Mouse (Mus musculus): ENCODE data around the gene Slmap. TPM values are rescaled to one million over a fixed set of nuclear protein-coding genes. Genes with fewer than 3 reads are reported as not detected.
A peak's percentile ranks its signal among the peaks of the same experiment; 100 is the strongest.

Gene Slmap
- polyA plus RNA-seq, 1 experiment from 2014 or later: 10.2 TPM

GRCm38 (mm10) chr14:26557581-26557980 is 22.9 kb upstream of the Slmap start:
- ATAC-seq (ENCODE audit: low read depth): no peak

GRCm38 (mm10) chr14:26552853-26553252 is 18.1 kb upstream of the Slmap start:
- Histone ChIP-seq H3K9ac (no peak overlapping the region), H3K9me3 (replicated peaks) (no peaks in the 10 kb centered on the region), H3K36me3 (no peaks in the 10 kb centered on the region), H3K4me3 (replicated peaks) (no peak overlapping the region), H3K27me3 (no peaks in the 10 kb centered on the region), H3K4me2 (no peak overlapping the region), H3K27ac (no peak overlapping the region), H3K4me1 (replicated peaks) (0 out of 2 replicates have a peak, but pooled peaks cover 3% of the 10 kb centered on the region)
- ATAC-seq (ENCODE audit: low read depth) (no peak), DNase-seq (no peak)
- 27% methylated on average over 3 of the region's 3 CpGs for WGBS (ENCODE audit: insufficient replicate concordance)

More at GRCm38 (mm10) chr14:26557581-26557980, 22.9 kb upstream of the Slmap start:
- no peak overlapping the region for H3K27ac ChIP-seq
- no peak for DNase-seq
- H3K27me3 ChIP-seq: no peaks in the 10 kb centered on the region
- no peak overlapping the region for H3K4me3 ChIP-seq (replicated peaks)
- no peak overlapping the region for H3K9ac ChIP-seq
- no peak overlapping the region for H3K4me2 ChIP-seq
- 69% methylated on average over 1 of the region's 1 CpGs for WGBS (ENCODE audit: insufficient replicate concordance)
- H3K36me3 ChIP-seq: no peaks in the 10 kb centered on the region
- H3K4me1 ChIP-seq (replicated peaks): 0 out of 2 replicates have a peak, but pooled peaks cover 3% of the 10 kb centered on the region
- H3K9me3 ChIP-seq (replicated peaks): no peaks in the 10 kb centered on the region

- 37% methylated on average over 2 of the region's 2 CpGs for WGBS (ENCODE audit: insufficient replicate concordance)
- H3K9me3 ChIP-seq (replicated peaks): no peaks in the 10 kb centered on the region
- no peak for ATAC-seq (ENCODE audit: low read depth)
- H3K27ac ChIP-seq: no peak overlapping the region
- no peak for DNase-seq
- H3K9ac ChIP-seq: no peak overlapping the region
- H3K36me3 ChIP-seq: no peaks in the 10 kb centered on the region
- H3K4me3 ChIP-seq (replicated peaks): no peak overlapping the region
- H3K4me2 ChIP-seq: no peak overlapping the region
- H3K4me1 ChIP-seq (replicated peaks): 0 out of 2 replicates have a peak, but pooled peaks cover 3% of the 10 kb centered on the region
- H3K27me3 ChIP-seq: no peaks in the 10 kb centered on the region
Observed at GRCm38 (mm10) chr14:26552441-26552840, 17.7 kb upstream of the Slmap start.

- Histone ChIP-seq H3K9ac (no peak overlapping the region), H3K36me3 (no peaks in the 10 kb centered on the region), H3K4me2 (no peak overlapping the region), H3K4me3 (replicated peaks) (no peak overlapping the region), H3K27me3 (no peaks in the 10 kb centered on the region), H3K9me3 (replicated peaks) (no peaks in the 10 kb centered on the region), H3K4me1 (replicated peaks) (0 out of 2 replicates have a peak, but pooled peaks cover 3% of the 10 kb centered on the region), H3K27ac (no peak overlapping the region)
- no peak for DNase-seq
- ATAC-seq (ENCODE audit: low read depth): no peak
- 87% methylated on average over 8 of the region's 8 CpGs for WGBS (ENCODE audit: insufficient replicate concordance)
Observed at GRCm38 (mm10) chr14:26550712-26551111, 16.0 kb upstream of the Slmap start.

GRCm38 (mm10) chr14:26547516-26548488 is 13.1 kb upstream of the Slmap start:
- no peak for ATAC-seq (ENCODE audit: low read depth)
- Histone ChIP-seq H3K36me3 (no peaks in the 10 kb centered on the region), H3K4me3 (replicated peaks) (no peak overlapping the region), H3K4me1 (replicated peaks) (no peaks in the 10 kb centered on the region), H3K27ac (no peak overlapping the region), H3K9ac (no peak overlapping the region), H3K9me3 (replicated peaks) (no peaks in the 10 kb centered on the region), H3K27me3 (no peaks in the 10 kb centered on the region), H3K4me2 (no peak overlapping the region)
- no peak for DNase-seq
- WGBS (ENCODE audit: insufficient replicate concordance): 65% methylated on average over 10 of the region's 10 CpGs

- Histone ChIP-seq H3K27ac (no peak overlapping the region), H3K36me3 (no peaks in the 10 kb centered on the region), H3K4me3 (replicated peaks) (no peak overlapping the region), H3K4me1 (replicated peaks) (no peaks in the 10 kb centered on the region), H3K27me3 (no peaks in the 10 kb centered on the region), H3K9me3 (replicated peaks) (no peaks in the 10 kb centered on the region), H3K9ac (no peak overlapping the region), H3K4me2 (no peak overlapping the region)
- no peak for ATAC-seq (ENCODE audit: low read depth)
- DNase-seq: no peak
- 78% methylated on average over 1 of the region's 1 CpGs for WGBS (ENCODE audit: insufficient replicate concordance)
Observed at GRCm38 (mm10) chr14:26542136-26542535, 7.4 kb upstream of the Slmap start.

- Histone ChIP-seq H3K27me3 (no peaks in the 10 kb centered on the region), H3K36me3 (no peaks in the 10 kb centered on the region), H3K4me1 (replicated peaks) (no peaks in the 10 kb centered on the region), H3K9ac (no peak overlapping the region), H3K27ac (no peak overlapping the region), H3K9me3 (replicated peaks) (no peaks in the 10 kb centered on the region), H3K4me2 (no peak overlapping the region), H3K4me3 (replicated peaks) (no peak overlapping the region)
- 76% methylated on average over 1 of the region's 1 CpGs for WGBS (ENCODE audit: insufficient replicate concordance)
- no peak for ATAC-seq (ENCODE audit: low read depth)
- no peak for DNase-seq
Observed at GRCm38 (mm10) chr14:26540577-26540976, 5.8 kb upstream of the Slmap start.

- no peak overlapping the region for H3K9ac ChIP-seq
- DNase-seq (no peak), ATAC-seq (ENCODE audit: low read depth) (no peak)
- H3K27ac ChIP-seq: no peak overlapping the region
- WGBS (ENCODE audit: insufficient replicate concordance): 80% methylated on average over 4 of the region's 4 CpGs
- H3K4me1 ChIP-seq (replicated peaks): peaks cover 5% of the 10 kb centered on the region
- no peaks in the 10 kb centered on the region for H3K9me3 ChIP-seq (replicated peaks)
- H3K36me3 ChIP-seq: no peaks in the 10 kb centered on the region
- H3K4me2 ChIP-seq: no peak overlapping the region
- H3K27me3 ChIP-seq: no peaks in the 10 kb centered on the region
- H3K4me3 ChIP-seq (replicated peaks): no peak overlapping the region
Observed at GRCm38 (mm10) chr14:26539241-26539640, 4.5 kb upstream of the Slmap start.

- ATAC-seq (ENCODE audit: low read depth) (peak; percentile 80), DNase-seq (no peak)
- Histone ChIP-seq H3K9ac (peak overlapping the region; percentile 98), H3K9me3 (replicated peaks) (no peaks in the 10 kb centered on the region), H3K4me3 (replicated peaks) (peak overlapping the region; percentile 99), H3K27ac (peak overlapping the region; percentile 90), H3K4me2 (peak overlapping the region; percentile 97), H3K36me3 (peaks cover 10% of the 10 kb centered on the region), H3K27me3 (no peaks in the 10 kb centered on the region), H3K4me1 (replicated peaks) (peaks cover 48% of the 10 kb centered on the region)
- WGBS (ENCODE audit: insufficient replicate concordance): under 1% methylated on average over 89 of the region's 92 CpGs
Observed at GRCm38 (mm10) chr14:26533821-26534756, 642 bp downstream of the Slmap start.

GRCm38 (mm10) chr14:26533267-26533666 is 1.5 kb downstream of the Slmap start:
- peaks cover 14% of the 10 kb centered on the region for H3K36me3 ChIP-seq
- H3K27ac ChIP-seq: peak overlapping the region; percentile 90
- H3K4me2 ChIP-seq: peak overlapping the region; percentile 97
- no peaks in the 10 kb centered on the region for H3K27me3 ChIP-seq
- H3K4me3 ChIP-seq (replicated peaks): peak overlapping the region; percentile 99
- WGBS (ENCODE audit: insufficient replicate concordance): 14% methylated on average over 19 of the region's 19 CpGs
- H3K9me3 ChIP-seq (replicated peaks): no peaks in the 10 kb centered on the region
- H3K9ac ChIP-seq: peak overlapping the region; percentile 98
- peaks cover 56% of the 10 kb centered on the region for H3K4me1 ChIP-seq (replicated peaks)
- ATAC-seq (ENCODE audit: low read depth) (no peak), DNase-seq (peak; percentile 31)

- Histone ChIP-seq H3K4me3 (replicated peaks) (peak overlapping the region; percentile 99), H3K4me2 (peak overlapping the region; percentile 97), H3K27me3 (no peaks in the 10 kb centered on the region), H3K27ac (peak overlapping the region; percentile 90; the same call in 1 of the 2 replicates), H3K9ac (peak overlapping the region; percentile 98), H3K36me3 (peaks cover 15% of the 10 kb centered on the region), H3K9me3 (replicated peaks) (no peaks in the 10 kb centered on the region), H3K4me1 (replicated peaks) (peaks cover 58% of the 10 kb centered on the region)
- 34% methylated on average over 9 of the region's 9 CpGs for WGBS (ENCODE audit: insufficient replicate concordance)
- ATAC-seq (ENCODE audit: low read depth) (no peak), DNase-seq (no peak)
Observed at GRCm38 (mm10) chr14:26532752-26533151, 2.0 kb downstream of the Slmap start.
